Mouse (Mus musculus): Measurements from ENCODE around the gene Lama4.

DNA sequence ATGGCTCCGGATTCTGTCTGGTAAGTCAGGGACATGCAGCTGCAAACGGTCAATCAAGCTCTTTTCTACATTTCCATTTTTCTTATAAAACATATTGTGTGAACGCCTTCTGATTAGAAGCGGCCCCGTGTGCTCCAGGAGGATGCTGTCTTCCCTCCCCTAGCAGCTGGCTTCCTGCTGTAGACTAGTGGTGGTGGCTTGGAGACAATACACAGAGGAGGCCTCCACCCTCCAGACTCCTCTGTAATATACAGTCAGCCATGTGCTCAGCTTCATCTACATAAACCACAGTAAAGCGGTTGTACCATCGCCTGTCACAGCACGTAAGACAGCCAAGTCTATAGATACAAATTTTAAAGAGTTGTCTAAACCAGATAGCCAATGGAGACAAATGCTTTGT is 40.2 kb downstream of the Lama4 start:
- TF ChIP-seq TAL1 (IDR thresholded peaks at IDR 0.05; ENCODE audit: low read length) (no peak), SIN3A (IDR thresholded peaks at IDR 0.05; ENCODE audit: low read length) (no peak), USF2 (IDR thresholded peaks at IDR 0.05; ENCODE audit: borderline replicate concordance in 1 of 2, insufficient read depth in 1 of 2, low read depth in 1 of 2, low read length in 2 of 2) (no peak)

Data from MEL (cell line).